Mouse (Mus musculus) adrenal gland, postnatal 4 days (tissue): ENCODE measurements around the gene Tln2. TPM values are rescaled to one million over a fixed set of nuclear protein-coding genes. Genes with fewer than 3 reads are reported as not detected.

Source experiments
- DNase-seq, 2 experiments: peaks; one replicate each; pipeline ENCODE4 v3.0.0; 2021 to 2022; ENCODE audit warnings: low spot score in 2 of 2, mixed read lengths in 2 of 2
- long read RNA-seq, 2 experiments: library from polyadenylated mRNA; stranded (forward); transcript quantifications; one replicate each; pipeline ENCODE4 v2.0.0; 2021
- total RNA-seq, 2 experiments: library from RNA; stranded (reverse); gene quantifications; 2 replicates each; pipeline ENCODE4 v1.2.3; 2021

The Tln2 gene
- total RNA-seq, result 10 to 100 TPM; 42.4 to 46.0 TPM
- long read RNA-seq, experiment 1, partial matches to known transcripts, result 3 of 6 reads
- long read RNA-seq, experiment 1, other reads (novel, unspliced or antisense), result 3 of 6 reads
- long read RNA-seq, experiment 2, partial matches to known transcripts, result 10 of 19 reads
- long read RNA-seq, experiment 2, other reads (novel, unspliced or antisense), result 9 of 19 reads

GRCm38 (mm10) chr9:67559603-67560002, at the start of gene Tln2:
TSS of gene Tln2 (minus strand) at chr9:67559703.
- no peak for DNase-seq

- DNase-seq, result no peak
Observed at GRCm38 (mm10) chr9:67609226-67609625, 49.7 kb upstream of the Tln2 start.

GRCm38 (mm10) chr9:67607786-67608366, 48.4 kb upstream of the Tln2 start:
- DNase-seq, result no peak

- DNase-seq, result no peak
Observed at GRCm38 (mm10) chr9:67607268-67607667, 47.8 kb upstream of the Tln2 start.

- no peak for DNase-seq
Observed at GRCm38 (mm10) chr9:67605867-67606435, 46.4 kb upstream of the Tln2 start.

GRCm38 (mm10) chr9:67604940-67605339, 45.4 kb upstream of the Tln2 start:
- no peak for DNase-seq

GRCm38 (mm10) chr9:67602347-67602746, 42.8 kb upstream of the Tln2 start:
- no peak for DNase-seq

GRCm38 (mm10) chr9:67595221-67595620, 35.7 kb upstream of the Tln2 start:
- no peak for DNase-seq

- DNase-seq, result no peak
Observed at GRCm38 (mm10) chr9:67593469-67594141, 34.1 kb upstream of the Tln2 start.

- no peak for DNase-seq
Observed at GRCm38 (mm10) chr9:67592726-67593125, 33.2 kb upstream of the Tln2 start.

- no peak for DNase-seq
Observed at GRCm38 (mm10) chr9:67587111-67587510, 27.6 kb upstream of the Tln2 start.

GRCm38 (mm10) chr9:67586489-67586888, 27.0 kb upstream of the Tln2 start:
- no peak for DNase-seq

- DNase-seq, result no peak
Observed at GRCm38 (mm10) chr9:67584871-67585270, 25.4 kb upstream of the Tln2 start.

- DNase-seq, result no peak
Observed at GRCm38 (mm10) chr9:67581581-67582280, 22.2 kb upstream of the Tln2 start.

GRCm38 (mm10) chr9:67579541-67579940, 20.0 kb upstream of the Tln2 start:
- no peak for DNase-seq

GRCm38 (mm10) chr9:67574721-67575248, 15.3 kb upstream of the Tln2 start:
- no peak for DNase-seq

- no peak for DNase-seq
Observed at GRCm38 (mm10) chr9:67573683-67573979, 14.1 kb upstream of the Tln2 start.

GRCm38 (mm10) chr9:67572790-67573682, 13.5 kb upstream of the Tln2 start:
- no peak for DNase-seq

GRCm38 (mm10) chr9:67565801-67566258, 6.3 kb upstream of the Tln2 start:
- DNase-seq, result no peak

- no peak for DNase-seq
Observed at GRCm38 (mm10) chr9:67549811-67550501, 9.5 kb downstream of the Tln2 start.
